Mouse (Mus musculus) intestine, postnatal 0 days (tissue): Measurements from ENCODE around the gene Rnf123. TPM values are rescaled to one million over a fixed set of nuclear protein-coding genes. Genes with fewer than 3 reads are reported as not detected.

Experiments
- ATAC-seq: fragments of 200-750 bp; cut with Nextera tagmentation; 2 replicates; pipeline ENCODE4 v1.8.0; 2017; ENCODE audit warnings: mild to moderate bottlenecking, moderate TSS enrichment, moderate library complexity
- H3K27ac ChIP-seq: fragments of 300-500 bp; sonication (generic); 2 replicates; pipeline ENCODE4 v1.5.1; 2014; ENCODE audit warnings: mild to moderate bottlenecking, low read depth, low read length, moderate library complexity
- H3K27me3 ChIP-seq: fragments of 300-500 bp; sonication (generic); replicated peaks from 2 replicates; pipeline ENCODE4 v1.6.1; 2014; ENCODE audit warnings: low read length, mixed read lengths; ENCODE audit not compliant: control insufficient read depth, insufficient read depth
- H3K36me3 ChIP-seq: fragments of 300-500 bp; sonication (generic); 2 replicates; pipeline ENCODE4 v1.6.1; 2014; ENCODE audit warnings: mild to moderate bottlenecking, moderate library complexity; ENCODE audit not compliant: control insufficient read depth, insufficient read depth
- H3K4me1 ChIP-seq: fragments of 300-500 bp; sonication (generic); replicated peaks from 2 replicates; pipeline ENCODE4 v1.6.1; 2014; ENCODE audit warnings: antibody characterized with exemption, low read length, mixed read lengths; ENCODE audit not compliant: control insufficient read depth, insufficient read depth
- H3K4me2 ChIP-seq: fragments of 300-500 bp; sonication (generic); replicated peaks from 2 replicates; pipeline ENCODE4 v1.6.1; 2014; ENCODE audit warnings: low read depth, mild to moderate bottlenecking, moderate library complexity
- H3K4me3 ChIP-seq: fragments of 300-500 bp; sonication (generic); 2 replicates; pipeline ENCODE4 v1.5.1; 2014; ENCODE audit warnings: low read depth, low read length
- H3K9ac ChIP-seq: fragments of 300-500 bp; sonication (generic); 2 replicates; pipeline ENCODE4 v1.6.1; 2014; ENCODE audit warnings: mild to moderate bottlenecking, low read depth, low read length
- H3K9me3 ChIP-seq: fragments of 300-500 bp; sonication (generic); 2 replicates; pipeline ENCODE4 v1.6.1; 2016; ENCODE audit warnings: mixed run types; ENCODE audit not compliant: control insufficient read depth
- CTCF ChIP-seq: sonication (generic); IDR thresholded peaks from 2 replicates; pipeline ENCODE4 v1.5.1; 2016; ENCODE audit warnings: low read depth, mild to moderate bottlenecking, control low read depth, antibody characterized with exemption, moderate library complexity
- WGBS: fragments of 180-500 bp; shearing (Covaris S2); extraction: QIAGEN DNeasy Blood & Tissue Kit; methylation state at CpG from one replicate; pipeline ENCODE4 v1.1.7; 2014; 5-methylcytosine and 5-hydroxymethylcytosine counted together
- polyA plus RNA-seq: library from polyadenylated mRNA; unstranded; fragments of >200 nt; fragmentation: Nextera tagmentation; extraction: Ambion mirVana; gene quantifications from 2 replicates; pipeline ENCODE4 v1.2.1, GENCODE M21; 2015

Gene Rnf123
- polyA plus RNA-seq, 1 experiment from 2014 or later = 18.2 TPM

DNA sequence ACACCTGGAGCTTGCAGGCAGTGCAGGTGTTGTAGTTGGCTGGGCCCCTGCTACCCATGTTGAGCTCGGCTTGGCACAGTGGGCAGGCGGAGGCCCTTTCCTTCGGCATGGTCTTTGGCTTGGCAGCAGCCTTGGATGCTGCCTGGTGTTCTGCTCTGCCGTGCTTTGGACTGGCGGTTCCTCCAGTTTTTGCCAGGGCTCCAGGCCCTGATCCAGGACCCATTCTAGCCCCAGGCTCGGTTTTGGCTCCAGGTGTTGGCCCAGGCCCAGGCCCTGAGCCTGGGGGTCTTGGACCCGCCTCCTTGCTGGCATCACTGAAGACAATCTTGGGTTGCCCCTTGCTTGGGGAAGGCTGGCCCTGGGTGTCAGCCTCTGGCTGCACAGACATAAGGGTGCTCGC, 42.6 kb upstream of the Rnf123 start:
- Histone ChIP-seq H3K27ac (peak overlapping the region; percentile 92), H3K4me2 (peak overlapping the region; percentile 48), H3K4me3 (no peak overlapping the region), H3K27me3 (no peaks in the 10 kb centered on the region), H3K9ac (peak overlapping the region; percentile 34), H3K9me3 (no peaks in the 10 kb centered on the region), H3K4me1 (peaks cover 17% of the 10 kb centered on the region), H3K36me3 (no peaks in the 10 kb centered on the region)
- TF ChIP-seq CTCF = no peak
- WGBS = 92% methylated on average over 8 of the region's 8 CpGs
- no peak for ATAC-seq

- WGBS = 70% methylated on average over 4 of the region's 4 CpGs
- peaks cover 23% of the 10 kb centered on the region for H3K4me1 ChIP-seq
- ATAC-seq = no peak
- no peak for TF ChIP-seq CTCF
- no peaks in the 10 kb centered on the region for H3K27me3 ChIP-seq
- H3K4me3 ChIP-seq = no peak overlapping the region
- H3K9me3 ChIP-seq = no peaks in the 10 kb centered on the region
- peak overlapping the region; percentile 89 for H3K27ac ChIP-seq
- no peaks in the 10 kb centered on the region for H3K36me3 ChIP-seq
- H3K9ac ChIP-seq = no peak overlapping the region
- H3K4me2 ChIP-seq = no peak overlapping the region
Observed at GRCm38 (mm10) chr9:108123916-108124315, 40.8 kb upstream of the Rnf123 start.

GRCm38 (mm10) chr9:108121170-108121969, 38.2 kb upstream of the Rnf123 start:
- Histone ChIP-seq H3K9me3 (no peaks in the 10 kb centered on the region), H3K4me3 (no peak overlapping the region), H3K4me2 (no peak overlapping the region), H3K9ac (0 out of 2 replicates have a peak overlapping the region, but pooled peaks have one; percentile 11), H3K27ac (peak overlapping the region; percentile 90), H3K27me3 (no peaks in the 10 kb centered on the region), H3K36me3 (peaks cover 5% of the 10 kb centered on the region; the same call in 1 of the 2 replicates), H3K4me1 (peaks cover 21% of the 10 kb centered on the region)
- WGBS = 87% methylated on average over 10 of the region's 10 CpGs
- TF ChIP-seq CTCF = no peak
- no peak for ATAC-seq

DNA sequence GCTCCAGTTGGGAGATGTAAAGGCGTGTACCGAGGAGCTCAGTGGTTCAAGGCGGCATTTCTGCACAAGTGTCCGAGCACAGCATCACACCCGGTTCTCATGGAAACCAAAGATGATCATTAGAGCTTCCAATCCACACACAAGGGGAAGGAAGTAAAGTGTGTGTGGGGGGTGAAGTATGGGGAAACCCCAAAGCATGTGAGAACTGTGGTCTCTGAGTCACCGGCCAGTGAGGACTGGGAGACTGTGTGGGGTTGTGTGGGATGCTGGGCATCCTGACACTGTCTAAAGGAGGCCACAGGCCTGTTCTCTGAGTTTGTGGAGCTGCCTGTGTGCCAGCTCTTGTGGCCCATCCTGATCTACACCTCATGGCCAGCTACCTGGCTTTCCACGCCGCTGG, 37.5 kb upstream of the Rnf123 start:
- 0 out of 2 replicates have a peak overlapping the region, but pooled peaks have one; percentile 11 for H3K9ac ChIP-seq
- H3K36me3 ChIP-seq = peaks cover 12% of the 10 kb centered on the region; the same call in 1 of the 2 replicates
- 89% methylated on average over 8 of the region's 8 CpGs for WGBS
- no peaks in the 10 kb centered on the region for H3K27me3 ChIP-seq
- peak overlapping the region; percentile 90 for H3K27ac ChIP-seq
- ATAC-seq = no peak
- H3K4me2 ChIP-seq = no peak overlapping the region
- no peak for TF ChIP-seq CTCF
- H3K4me3 ChIP-seq = no peak overlapping the region
- peaks cover 14% of the 10 kb centered on the region for H3K4me1 ChIP-seq
- no peaks in the 10 kb centered on the region for H3K9me3 ChIP-seq

DNA sequence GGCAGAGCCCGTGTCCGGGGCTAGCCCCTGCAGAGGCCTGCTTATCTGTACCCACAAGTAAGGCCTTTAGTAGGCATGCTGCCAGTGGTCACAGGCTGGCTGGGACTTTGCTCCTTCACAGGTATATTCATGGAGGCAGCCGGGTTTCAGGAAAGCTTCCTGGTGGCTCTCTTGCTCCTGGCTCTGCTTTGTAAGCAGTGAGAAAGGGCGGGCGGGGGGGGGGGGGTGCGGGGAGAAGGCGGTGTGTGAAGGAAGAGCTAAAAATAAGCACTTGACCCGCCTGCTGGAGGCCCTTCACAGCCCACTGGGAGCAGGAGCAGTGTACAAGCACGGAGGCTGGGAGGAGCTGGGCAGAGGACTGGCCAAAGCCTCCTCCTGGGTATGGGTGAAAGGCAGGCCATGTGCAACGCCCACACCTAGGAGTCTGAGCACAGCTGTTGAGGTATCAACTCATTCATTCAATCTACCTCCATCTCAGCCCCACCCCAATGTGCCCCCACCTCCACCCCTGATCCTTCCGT, 36.8 kb upstream of the Rnf123 start:
- H3K9ac ChIP-seq = no peak overlapping the region

DNA sequence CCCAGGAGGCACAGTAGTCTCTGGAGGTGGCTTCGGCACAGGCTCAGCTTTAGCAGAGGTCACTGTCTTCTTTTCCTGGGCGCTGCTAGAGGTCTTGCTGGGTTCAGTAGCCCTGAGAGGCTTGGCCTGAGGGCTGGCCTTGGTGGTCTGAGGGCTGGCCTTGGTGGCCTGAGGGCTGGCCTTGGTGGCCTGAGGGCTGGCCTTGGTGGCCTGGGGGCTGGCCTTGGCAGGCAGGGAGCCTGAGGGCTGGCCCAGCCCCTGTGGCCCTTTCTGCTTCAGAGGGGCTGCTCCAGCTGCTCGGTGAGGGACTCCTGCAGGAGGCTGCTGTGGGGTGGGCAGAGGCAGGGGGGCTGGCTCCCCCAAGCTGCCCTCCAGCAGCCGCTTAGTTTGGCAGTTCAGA, 34.0 kb upstream of the Rnf123 start:
- Histone ChIP-seq H3K4me3 (no peak overlapping the region), H3K27me3 (no peaks in the 10 kb centered on the region), H3K9ac (no peak overlapping the region), H3K4me2 (no peak overlapping the region), H3K9me3 (no peaks in the 10 kb centered on the region), H3K36me3 (peaks cover 36% of the 10 kb centered on the region; the same call in 1 of the 2 replicates), H3K27ac (no peak overlapping the region), H3K4me1 (peaks cover 12% of the 10 kb centered on the region)
- no peak for TF ChIP-seq CTCF
- ATAC-seq = no peak
- WGBS = 73% methylated on average over 4 of the region's 4 CpGs

More for the DNA sequence above, 36.8 kb upstream of the Rnf123 start:
- WGBS = 14% methylated on average over 11 of the region's 11 CpGs
- Histone ChIP-seq H3K9me3 (no peaks in the 10 kb centered on the region), H3K27me3 (no peaks in the 10 kb centered on the region), H3K4me1 (peaks cover 12% of the 10 kb centered on the region), H3K27ac (peak overlapping the region; percentile 90), H3K4me2 (no peak overlapping the region; the same call in 1 of the 2 replicates), H3K36me3 (peaks cover 19% of the 10 kb centered on the region; the same call in 1 of the 2 replicates), H3K4me3 (no peak overlapping the region)
- TF ChIP-seq CTCF = no peak
- peak; percentile 88 for ATAC-seq
